Mouse (Mus musculus): Measurements from ENCODE around the gene Cfap161.

- TF ChIP-seq CTCF (IDR thresholded peaks at IDR 0.05; ENCODE audit: low read depth) (no peak), EP300 (IDR thresholded peaks at IDR 0.05; ENCODE audit: low read depth) (no peak)
These were observed 6.1 kb upstream of the Cfap161 start for GRCm38 (mm10) chr7:83800561-83801482.

Measured in liver, embryonic 14.5 days (tissue).